Mouse (Mus musculus) liver, embryonic 14.5 days (tissue): Measurements from ENCODE around the gene Stox1.

Experiments used
- CTCF ChIP-seq: IDR thresholded peaks from 2 replicates; pipeline ENCODE4 v1.5.1; 2016; ENCODE audit warnings: antibody characterized with exemption, low read depth, control low read depth
- EP300 ChIP-seq: IDR thresholded peaks from 2 replicates; pipeline ENCODE4 v1.6.1; 2016; ENCODE audit warnings: antibody characterized with exemption, low read depth

- TF ChIP-seq CTCF, result no peak
- TF ChIP-seq EP300, result no peak
Measured at GRCm38 (mm10) chr10:62650881-62651810, 74.8 kb downstream of the Stox1 start, which contains the start of gene Ddx50.
